Mouse (Mus musculus): ENCODE measurements around the gene Vmn1r206.
"Not testable (repeated sequence)": the region's sequence is repeated elsewhere in the genome, so short reads cannot be mapped to it uniquely, and the experiment has no call there.

Gene Vmn1r206

DNA sequence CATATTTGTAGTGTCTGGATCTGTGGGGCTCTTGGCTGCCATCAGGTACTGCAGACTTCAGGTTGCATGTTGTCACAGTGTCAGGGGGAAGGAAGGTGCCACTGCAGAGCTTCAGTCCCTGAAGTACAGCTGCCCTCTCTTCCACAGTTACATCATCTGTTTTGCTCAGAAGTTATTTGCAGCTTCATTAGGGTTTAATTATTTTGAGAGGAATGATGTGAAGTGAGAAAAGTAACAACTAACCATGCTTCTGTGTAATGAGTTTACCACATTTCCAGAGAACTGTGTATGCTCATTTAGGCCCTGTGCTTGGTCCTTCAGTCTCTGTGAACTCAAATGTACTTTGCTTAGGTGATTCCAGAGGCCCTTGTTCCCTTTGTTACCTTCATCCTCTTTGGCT lies at the start of gene Vmn1r206:
Gene Vmn1r206 (minus strand): TSS at position 101 of the 400 bp plus-strand sequence.
- DNase-seq = not testable (repeated sequence)

- no peak for DNase-seq
These were observed 31.2 kb downstream of the Vmn1r206 start, which contains the start of gene Vmn1r205 for GRCm38 (mm10) chr13:22592900-22593299. TSS of gene Vmn1r205 (minus strand) at chr13:22593000.

DNA sequence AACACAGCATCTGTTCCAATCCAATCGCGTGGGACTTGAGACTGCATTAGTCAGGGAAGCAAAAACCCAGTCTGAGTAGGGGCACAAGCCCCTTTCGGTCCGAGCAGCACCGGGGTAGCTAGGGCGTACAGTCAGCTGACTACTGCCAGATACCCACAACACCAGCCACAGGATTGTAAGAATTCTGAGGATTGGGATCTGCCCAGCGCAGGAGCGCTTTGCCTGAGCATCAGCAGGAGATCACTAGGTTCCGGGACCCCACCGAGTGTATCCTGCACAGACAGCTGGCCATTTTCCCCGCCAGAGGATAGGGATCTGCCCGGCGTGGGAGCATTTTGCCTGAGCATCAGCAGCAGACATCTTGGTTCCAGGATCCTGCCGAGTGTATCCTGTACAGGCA lies 40.7 kb downstream of the Vmn1r206 start:
- not testable (repeated sequence) for DNase-seq

DNA sequence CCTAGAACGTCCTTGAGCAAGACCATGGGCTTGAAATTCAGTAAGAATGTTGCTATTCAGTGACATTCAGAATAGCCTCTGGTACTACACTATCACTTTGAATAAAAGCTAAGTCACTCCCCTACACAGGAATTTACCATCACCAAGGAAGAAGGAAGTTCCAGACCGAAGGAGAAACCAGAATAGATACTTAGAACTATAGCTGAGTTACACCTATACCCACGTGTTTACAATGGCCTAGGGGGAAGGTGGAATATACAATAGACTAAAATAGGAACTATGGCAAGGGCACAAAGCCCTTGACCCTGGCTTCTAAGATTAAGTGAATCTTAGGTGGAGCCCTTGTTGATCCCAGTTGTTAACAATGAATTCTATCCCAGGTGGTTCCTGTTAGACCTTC lies 49.1 kb downstream of the Vmn1r206 start:
- not testable (repeated sequence) for DNase-seq
